Mouse (Mus musculus): ENCODE results near the gene Hmg20b. TPM values are rescaled to one million over a fixed set of nuclear protein-coding genes. Genes with fewer than 3 reads are reported as not detected.

Hmg20b gene
- polyA plus RNA-seq, 1 experiment from 2014 or later, result 100 TPM

DNA sequence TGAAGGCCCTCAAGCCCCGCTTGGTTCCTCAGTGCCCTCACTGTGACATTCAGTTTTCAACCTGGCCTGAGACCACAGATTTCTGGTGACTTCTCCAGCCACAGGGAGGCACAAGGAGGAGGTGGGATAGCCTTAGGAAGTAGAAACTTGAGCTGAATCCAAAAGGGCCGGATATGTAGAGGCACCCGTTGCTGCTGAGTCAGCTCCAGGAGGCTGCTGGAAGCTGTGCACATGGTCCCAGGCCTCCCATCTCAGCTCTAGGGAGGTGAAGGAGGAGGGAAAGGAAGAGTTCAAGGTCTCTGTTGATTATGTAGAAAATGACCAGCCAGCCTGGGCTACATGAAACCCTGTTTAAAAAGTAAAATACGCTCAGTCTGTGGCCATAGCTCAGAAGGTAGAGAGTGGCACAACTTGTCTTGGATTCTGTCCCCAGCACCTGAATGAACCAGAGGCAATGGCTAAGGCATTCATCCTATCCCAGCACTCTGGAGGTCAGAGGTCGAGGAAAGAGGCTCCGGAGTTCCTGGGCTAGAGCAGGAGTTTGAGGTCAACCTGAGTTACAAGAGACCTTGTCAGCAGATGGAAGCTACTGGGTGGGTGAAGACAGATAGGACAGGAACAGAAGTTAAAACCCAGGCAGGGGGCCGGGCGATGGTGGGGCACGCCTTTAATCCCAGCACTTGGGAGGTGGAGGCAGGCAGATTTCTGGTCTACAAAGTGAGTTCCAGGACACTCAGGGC is 4.6 kb upstream of the Hmg20b start:
- Histone ChIP-seq H3K9me3 (ENCODE audit: control insufficient read depth, low read length) (no peaks in the 10 kb centered on the region), H3K4me1 (replicated peaks; ENCODE audit: control insufficient read depth, insufficient read depth, low read length) (peaks cover 9% of the 10 kb centered on the region; the same call in 1 of the 2 replicates), H3K9ac (ENCODE audit: low read depth, low read length) (no peak overlapping the region)

DNA sequence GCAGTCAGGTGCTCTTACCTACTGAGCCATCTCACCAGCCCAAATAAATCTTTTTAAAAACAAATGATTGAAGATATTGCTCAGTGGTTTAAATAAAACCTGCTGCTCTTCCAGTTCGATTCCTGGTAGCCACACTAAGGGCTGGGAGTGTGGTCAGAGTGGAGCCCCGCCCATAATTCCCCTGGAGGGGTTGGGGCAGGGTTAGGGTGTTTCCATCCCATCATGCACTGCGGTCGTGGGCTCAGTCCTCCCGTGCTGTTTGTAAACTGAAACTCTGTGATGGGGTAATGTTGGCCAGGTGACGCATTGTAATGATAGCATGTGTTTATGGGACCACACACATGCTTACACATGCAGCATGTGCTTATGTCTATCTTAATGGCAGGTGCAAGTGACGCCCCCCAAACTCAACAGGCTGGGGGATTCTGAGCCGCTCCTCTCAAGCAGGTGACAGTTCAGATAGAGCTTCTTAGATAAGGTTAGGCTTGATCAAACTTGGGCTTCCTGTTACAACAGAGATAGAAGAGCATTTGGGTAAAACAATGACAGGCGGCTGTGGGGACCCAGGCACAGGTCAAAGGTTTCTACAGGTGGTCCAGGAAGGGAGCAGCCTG is 1.5 kb upstream of the Hmg20b start:
- no peak for ATAC-seq (ENCODE audit: low FRiP score)
- Histone ChIP-seq H3K36me3 (ENCODE audit: control insufficient read depth, insufficient read depth, low read length) (no peaks in the 10 kb centered on the region), H3K4me3 (ENCODE audit: low read depth, low read length) (no peak overlapping the region), H3K9ac (ENCODE audit: low read depth, low read length) (no peak overlapping the region), H3K4me2 (replicated peaks; ENCODE audit: low read depth, low read length) (no peak overlapping the region), H3K27me3 (ENCODE audit: control insufficient read depth, insufficient read depth, low read length) (peaks cover 7% of the 10 kb centered on the region; the same call in 1 of the 2 replicates), H3K27ac (ENCODE audit: low read depth, low read length) (no peak overlapping the region), H3K4me1 (replicated peaks; ENCODE audit: control insufficient read depth, insufficient read depth, low read length) (peaks cover 11% of the 10 kb centered on the region; the same call in 1 of the 2 replicates), H3K9me3 (ENCODE audit: control insufficient read depth, low read length) (no peaks in the 10 kb centered on the region)
- 27% methylated on average over 9 of the region's 9 CpGs for WGBS
- no peak for DNase-seq (ENCODE audit: low spot score)

More for the DNA sequence above, 4.6 kb upstream of the Hmg20b start:
- DNase-seq (ENCODE audit: low spot score), result no peak
- Histone ChIP-seq H3K36me3 (ENCODE audit: control insufficient read depth, insufficient read depth, low read length) (no peaks in the 10 kb centered on the region), H3K4me2 (replicated peaks; ENCODE audit: low read depth, low read length) (no peak overlapping the region), H3K27me3 (ENCODE audit: control insufficient read depth, insufficient read depth, low read length) (no peaks in the 10 kb centered on the region; the same call in 1 of the 2 replicates), H3K27ac (ENCODE audit: low read depth, low read length) (no peak overlapping the region), H3K4me3 (ENCODE audit: low read depth, low read length) (no peak overlapping the region)
- 68% methylated on average over 9 of the region's 9 CpGs for WGBS
- ATAC-seq (ENCODE audit: low FRiP score), result no peak

DNA sequence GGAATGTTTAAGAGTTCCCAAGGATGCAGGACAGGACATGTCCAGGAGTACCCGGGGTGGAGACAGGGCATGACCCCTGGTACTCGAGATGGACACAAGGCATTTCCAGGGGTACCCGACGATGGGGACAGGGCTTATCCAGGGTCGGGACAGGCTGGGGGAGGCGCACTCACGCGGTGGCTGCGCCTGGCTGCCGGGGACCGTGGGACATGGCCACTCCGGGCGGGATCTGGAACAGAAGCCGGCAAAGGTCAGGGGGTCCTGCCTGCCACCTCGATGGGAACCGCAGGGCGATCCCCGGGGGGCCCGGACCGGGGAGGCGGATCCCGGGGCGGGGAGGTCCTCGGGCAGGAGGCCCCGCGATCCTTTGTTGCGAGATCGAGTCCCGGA is 324 bp downstream of the Hmg20b start:
- H3K27ac ChIP-seq (ENCODE audit: low read depth, low read length), result peak overlapping the region; percentile 68; the same call in 1 of the 2 replicates
- peak; percentile 48 for ATAC-seq (ENCODE audit: low FRiP score)
- peak overlapping the region; percentile 89 for H3K4me2 ChIP-seq (replicated peaks; ENCODE audit: low read depth, low read length)
- DNase-seq (ENCODE audit: low spot score), result no peak
- 0% methylated on average over 22 of the region's 29 CpGs for WGBS
- peaks cover 13% of the 10 kb centered on the region; the same call in 1 of the 2 replicates for H3K4me1 ChIP-seq (replicated peaks; ENCODE audit: control insufficient read depth, insufficient read depth, low read length)
- H3K36me3 ChIP-seq (ENCODE audit: control insufficient read depth, insufficient read depth, low read length), result no peaks in the 10 kb centered on the region; the same call in 1 of the 2 replicates
- H3K4me3 ChIP-seq (ENCODE audit: low read depth, low read length), result peak overlapping the region; percentile 90
- H3K9ac ChIP-seq (ENCODE audit: low read depth, low read length), result peak overlapping the region; percentile 88
- no peaks in the 10 kb centered on the region for H3K9me3 ChIP-seq (ENCODE audit: control insufficient read depth, low read length)
- peaks cover 10% of the 10 kb centered on the region; the same call in 1 of the 2 replicates for H3K27me3 ChIP-seq (ENCODE audit: control insufficient read depth, insufficient read depth, low read length)

DNA sequence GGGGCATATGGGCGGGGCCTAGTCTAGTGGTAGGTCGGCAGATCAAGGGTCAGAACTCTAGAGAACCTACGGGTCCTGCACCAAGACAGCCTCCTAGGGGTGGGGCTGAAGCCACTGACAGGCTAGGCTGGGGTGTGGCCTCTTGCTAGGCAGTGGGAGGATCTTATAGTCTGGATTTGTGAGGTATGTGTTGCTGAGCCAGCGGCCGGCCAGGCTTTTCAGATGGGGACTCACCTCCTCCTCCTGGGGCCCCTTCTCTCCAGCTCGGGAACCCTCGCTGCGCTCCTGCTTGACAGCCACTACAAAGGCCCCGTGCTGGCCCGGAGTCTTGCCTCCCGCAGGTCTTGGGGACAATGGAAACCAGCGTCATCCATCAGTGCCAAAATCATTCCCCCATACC is 1.1 kb downstream of the Hmg20b start:
- H3K27me3 ChIP-seq (ENCODE audit: control insufficient read depth, insufficient read depth, low read length), result peaks cover 17% of the 10 kb centered on the region
- H3K4me1 ChIP-seq (replicated peaks; ENCODE audit: control insufficient read depth, insufficient read depth, low read length), result peaks cover 13% of the 10 kb centered on the region; the same call in 1 of the 2 replicates
- ATAC-seq (ENCODE audit: low FRiP score) (no peak), DNase-seq (ENCODE audit: low spot score) (no peak)
- H3K9ac ChIP-seq (ENCODE audit: low read depth, low read length), result peak overlapping the region; percentile 88
- 3% methylated on average over 11 of the region's 12 CpGs for WGBS
- H3K4me3 ChIP-seq (ENCODE audit: low read depth, low read length), result peak overlapping the region; percentile 90
- H3K4me2 ChIP-seq (replicated peaks; ENCODE audit: low read depth, low read length), result peak overlapping the region; percentile 89
- H3K27ac ChIP-seq (ENCODE audit: low read depth, low read length), result no peak overlapping the region
- H3K36me3 ChIP-seq (ENCODE audit: control insufficient read depth, insufficient read depth, low read length), result no peaks in the 10 kb centered on the region; the same call in 1 of the 2 replicates
- H3K9me3 ChIP-seq (ENCODE audit: control insufficient read depth, low read length), result no peaks in the 10 kb centered on the region

DNA sequence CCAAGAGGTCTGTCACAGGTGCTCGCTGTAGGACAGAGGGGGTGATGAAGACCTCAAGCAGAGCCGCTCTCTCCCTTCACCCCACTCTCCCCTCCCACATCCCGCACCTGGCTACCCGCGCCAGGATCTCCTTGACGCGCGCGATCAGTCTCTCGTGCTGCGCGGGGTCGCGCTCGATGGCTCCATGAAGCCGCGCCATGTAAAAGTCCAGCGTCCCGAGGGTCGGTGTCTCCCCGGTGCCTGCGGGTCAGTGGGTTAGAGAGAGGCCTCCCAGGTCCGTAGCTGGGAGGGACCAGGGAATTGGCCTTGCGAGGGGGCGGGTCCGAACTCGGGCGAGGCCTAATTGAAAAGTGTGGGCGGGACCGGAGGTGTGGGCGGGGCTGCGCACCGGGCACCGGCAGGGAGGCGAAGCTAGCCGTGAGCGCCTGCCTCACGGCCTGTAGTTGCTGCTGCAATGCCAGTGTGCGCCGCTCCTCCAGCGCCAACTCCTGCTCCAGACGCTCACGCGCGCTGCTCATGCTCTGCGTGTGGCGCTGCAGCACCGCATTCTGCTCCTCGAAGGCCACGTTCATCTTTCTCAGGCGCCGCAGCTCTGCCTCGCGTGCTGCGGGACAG is 3.7 kb downstream of the Hmg20b start:
- Histone ChIP-seq H3K27ac (ENCODE audit: low read depth, low read length) (0 out of 2 replicates have a peak overlapping the region, but pooled peaks have one; percentile 24), H3K4me2 (replicated peaks; ENCODE audit: low read depth, low read length) (peak overlapping the region; percentile 36), H3K9ac (ENCODE audit: low read depth, low read length) (0 out of 2 replicates have a peak overlapping the region, but pooled peaks have one; percentile 11), H3K4me3 (ENCODE audit: low read depth, low read length) (peak overlapping the region; percentile 14), H3K36me3 (ENCODE audit: control insufficient read depth, insufficient read depth, low read length) (no peaks in the 10 kb centered on the region; the same call in 1 of the 2 replicates), H3K9me3 (ENCODE audit: control insufficient read depth, low read length) (no peaks in the 10 kb centered on the region), H3K27me3 (ENCODE audit: control insufficient read depth, insufficient read depth, low read length) (peaks cover 40% of the 10 kb centered on the region), H3K4me1 (replicated peaks; ENCODE audit: control insufficient read depth, insufficient read depth, low read length) (peaks cover 16% of the 10 kb centered on the region; the same call in 1 of the 2 replicates)
- 4% methylated on average over 53 of the region's 55 CpGs for WGBS
- DNase-seq (ENCODE audit: low spot score) (peak; percentile 68), ATAC-seq (ENCODE audit: low FRiP score) (no peak)

DNA sequence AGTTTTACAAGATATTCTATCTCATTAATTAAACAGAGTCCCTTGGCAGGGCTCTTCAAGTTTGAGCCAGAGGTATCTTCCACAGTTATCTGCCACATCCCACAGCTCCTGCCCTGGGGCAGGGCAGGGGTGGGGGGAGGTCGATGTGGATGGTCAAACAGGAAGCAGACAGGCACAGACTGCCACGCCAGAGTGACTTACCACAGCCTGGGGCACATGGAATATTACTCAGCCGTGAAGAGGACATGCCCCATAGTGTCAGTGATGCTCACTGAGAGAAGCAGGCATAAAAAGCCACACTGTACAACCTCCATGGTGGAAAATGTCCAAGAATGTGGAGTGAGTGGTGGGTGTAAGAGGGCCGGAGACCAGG is 5.1 kb downstream of the Hmg20b start:
- H3K27ac ChIP-seq (ENCODE audit: low read depth, low read length), result no peak overlapping the region
- H3K4me2 ChIP-seq (replicated peaks; ENCODE audit: low read depth, low read length), result no peak overlapping the region
- ATAC-seq (ENCODE audit: low FRiP score), result no peak
- H3K9ac ChIP-seq (ENCODE audit: low read depth, low read length), result no peak overlapping the region
- WGBS, result 90% methylated on average over 4 of the region's 4 CpGs
- H3K4me3 ChIP-seq (ENCODE audit: low read depth, low read length), result no peak overlapping the region
- H3K36me3 ChIP-seq (ENCODE audit: control insufficient read depth, insufficient read depth, low read length), result no peaks in the 10 kb centered on the region; the same call in 1 of the 2 replicates
- no peak for DNase-seq (ENCODE audit: low spot score)
- no peaks in the 10 kb centered on the region for H3K9me3 ChIP-seq (ENCODE audit: control insufficient read depth, low read length)
- peaks cover 42% of the 10 kb centered on the region for H3K27me3 ChIP-seq (ENCODE audit: control insufficient read depth, insufficient read depth, low read length)
- H3K4me1 ChIP-seq (replicated peaks; ENCODE audit: control insufficient read depth, insufficient read depth, low read length), result peaks cover 13% of the 10 kb centered on the region; the same call in 1 of the 2 replicates

DNA sequence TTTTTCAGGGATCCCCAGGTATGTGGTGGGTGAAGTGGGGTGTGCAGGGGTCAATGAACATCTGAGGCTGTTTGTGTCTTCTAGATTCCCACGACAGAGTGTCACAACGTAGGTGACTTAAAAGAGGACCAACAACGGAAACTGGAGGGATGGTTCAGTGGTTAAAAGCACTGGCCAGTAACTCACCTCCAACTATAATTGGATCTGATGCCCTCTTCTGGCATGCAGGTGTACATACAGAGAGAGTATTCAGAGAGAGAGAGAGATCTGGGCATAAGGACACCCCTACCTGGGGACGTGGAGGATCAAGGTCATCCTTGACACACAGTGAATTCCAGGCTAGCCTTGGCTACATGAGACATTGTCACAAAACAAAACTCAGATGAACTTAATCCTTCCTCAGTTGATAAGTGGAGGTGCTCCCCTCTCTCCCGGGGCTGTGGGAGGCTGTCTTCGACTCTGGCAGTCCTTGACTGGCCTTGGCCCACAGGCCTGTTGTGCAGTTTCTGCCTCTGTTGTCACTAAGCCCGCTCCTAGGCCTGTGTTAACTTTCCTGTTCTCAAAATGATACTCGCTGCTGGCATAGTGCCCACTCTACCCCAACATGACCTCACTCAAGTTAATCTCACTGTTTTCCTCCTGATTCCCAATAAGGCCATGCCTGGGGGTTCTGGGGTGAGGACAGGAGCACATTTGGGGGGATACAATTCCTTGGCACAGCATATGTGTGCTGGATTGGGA is 5.7 kb downstream of the Hmg20b start:
- Histone ChIP-seq H3K9ac (ENCODE audit: low read depth, low read length) (no peak overlapping the region), H3K4me3 (ENCODE audit: low read depth, low read length) (no peak overlapping the region), H3K4me1 (replicated peaks; ENCODE audit: control insufficient read depth, insufficient read depth, low read length) (peaks cover 13% of the 10 kb centered on the region; the same call in 1 of the 2 replicates), H3K4me2 (replicated peaks; ENCODE audit: low read depth, low read length) (no peak overlapping the region), H3K36me3 (ENCODE audit: control insufficient read depth, insufficient read depth, low read length) (no peaks in the 10 kb centered on the region; the same call in 1 of the 2 replicates), H3K27ac (ENCODE audit: low read depth, low read length) (no peak overlapping the region), H3K9me3 (ENCODE audit: control insufficient read depth, low read length) (no peaks in the 10 kb centered on the region), H3K27me3 (ENCODE audit: control insufficient read depth, insufficient read depth, low read length) (peaks cover 42% of the 10 kb centered on the region)
- ATAC-seq (ENCODE audit: low FRiP score) (no peak), DNase-seq (ENCODE audit: low spot score) (no peak)
- WGBS, result 60% methylated on average over 8 of the region's 8 CpGs

All from hindbrain, embryonic 11.5 days (tissue).